Mouse (Mus musculus): ENCODE results near the gene Arrdc1.

Gene Arrdc1

GRCm38 (mm10) chr2:24925284-24925683 is 9.8 kb downstream of the Arrdc1 start:
- no peak for DNase-seq (ENCODE audit: extremely low read depth, low read depth, low spot score)

- no peak for DNase-seq (ENCODE audit: extremely low read depth, low read depth, low spot score)
Observed at GRCm38 (mm10) chr2:24923561-24923960, 11.5 kb downstream of the Arrdc1 start.

GRCm38 (mm10) chr2:24919839-24920175 is 15.2 kb downstream of the Arrdc1 start:
- DNase-seq (ENCODE audit: extremely low read depth, low read depth, low spot score): no peak

GRCm38 (mm10) chr2:24918930-24919838 is 15.9 kb downstream of the Arrdc1 start, which contains the start of gene Ehmt1:
Gene Ehmt1 (minus strand): TSS chr2:24919614.
- no peak for DNase-seq (ENCODE audit: extremely low read depth, low read depth, low spot score)

GRCm38 (mm10) chr2:24914762-24915161 is 20.3 kb downstream of the Arrdc1 start:
- DNase-seq (ENCODE audit: extremely low read depth, low read depth, low spot score): no peak

- no peak for DNase-seq (ENCODE audit: extremely low read depth, low read depth, low spot score)
Observed at GRCm38 (mm10) chr2:24912589-24912988, 22.5 kb downstream of the Arrdc1 start.

- no peak for DNase-seq (ENCODE audit: extremely low read depth, low read depth, low spot score)
Observed at GRCm38 (mm10) chr2:24912189-24912588, 22.9 kb downstream of the Arrdc1 start.

- no peak for DNase-seq (ENCODE audit: extremely low read depth, low read depth, low spot score)
Observed at GRCm38 (mm10) chr2:24910481-24910880, 24.6 kb downstream of the Arrdc1 start.

GRCm38 (mm10) chr2:24905653-24906155 is 29.3 kb downstream of the Arrdc1 start:
- no peak for DNase-seq (ENCODE audit: extremely low read depth, low read depth, low spot score)

- DNase-seq (ENCODE audit: extremely low read depth, low read depth, low spot score): no peak
Observed at GRCm38 (mm10) chr2:24904823-24905652, 30.0 kb downstream of the Arrdc1 start.

- no peak for DNase-seq (ENCODE audit: extremely low read depth, low read depth, low spot score)
Observed at GRCm38 (mm10) chr2:24902999-24903398, 32.1 kb downstream of the Arrdc1 start.

GRCm38 (mm10) chr2:24901055-24901454 is 34.0 kb downstream of the Arrdc1 start:
- DNase-seq (ENCODE audit: extremely low read depth, low read depth, low spot score): no peak

GRCm38 (mm10) chr2:24899292-24899691 is 35.8 kb downstream of the Arrdc1 start:
- no peak for DNase-seq (ENCODE audit: extremely low read depth, low read depth, low spot score)

GRCm38 (mm10) chr2:24896761-24897160 is 38.3 kb downstream of the Arrdc1 start:
- no peak for DNase-seq (ENCODE audit: extremely low read depth, low read depth, low spot score)

GRCm38 (mm10) chr2:24894211-24894610 is 40.8 kb downstream of the Arrdc1 start:
- DNase-seq (ENCODE audit: extremely low read depth, low read depth, low spot score): no peak

- no peak for DNase-seq (ENCODE audit: extremely low read depth, low read depth, low spot score)
Observed at GRCm38 (mm10) chr2:24892318-24892717, 42.7 kb downstream of the Arrdc1 start.

- no peak for DNase-seq (ENCODE audit: extremely low read depth, low read depth, low spot score)
Observed at GRCm38 (mm10) chr2:24890541-24891447, 44.3 kb downstream of the Arrdc1 start.

GRCm38 (mm10) chr2:24888895-24889294 is 46.2 kb downstream of the Arrdc1 start:
- no peak for DNase-seq (ENCODE audit: extremely low read depth, low read depth, low spot score)

GRCm38 (mm10) chr2:24880686-24881085 is 54.4 kb downstream of the Arrdc1 start:
- DNase-seq (ENCODE audit: extremely low read depth, low read depth, low spot score): no peak

Data from fat pad, adult 2 months (tissue).